Mouse (Mus musculus) neural tube, embryonic 13.5 days (tissue): ENCODE data around the gene Bex4. TPM values are rescaled to one million over a fixed set of nuclear protein-coding genes. Genes with fewer than 3 reads are reported as not detected.

Source experiments
- microRNA-seq: library from miRNA; unstranded; fragments of <30 nt; microRNA quantifications from one replicate; pipeline ENCODE4, GENCODE M21; 2016
- polyA plus RNA-seq: library from polyadenylated mRNA; unstranded; fragments of >200 nt; fragmentation: Nextera tagmentation; extraction: Ambion mirVana; gene quantifications from 2 replicates; pipeline ENCODE4 v1.2.1, GENCODE M21; 2015

The Bex4 gene
- polyA plus RNA-seq, 1 experiment from 2014 or later, result 97.9 TPM

Small RNAs within 50 kb of the gene (microRNA-seq; reads per million reads assigned to microRNA genes)
- not detected for gene Mir6383

Other genes with a start within 250 kb of the Bex4 start
- gene Arxes2, start 145.2 kb upstream of the Bex4 start, polyA plus RNA-seq, result 222 and 228 TPM in 2 replicates
- 96.5 and 98.0 TPM in 2 replicates for gene Arxes1, start 105.6 kb upstream of the Bex4 start, polyA plus RNA-seq
- gene Bex2, start 70.8 kb upstream of the Bex4 start, polyA plus RNA-seq, result 590 and 592 TPM in 2 replicates
- gene Nxf3, start 53.7 kb upstream of the Bex4 start, polyA plus RNA-seq, result not detected in 2 replicates
- 152 and 172 TPM in 2 replicates for gene Tceal8, start 33.3 kb downstream of the Bex4 start, polyA plus RNA-seq
- gene Tceal5, start 64.9 kb downstream of the Bex4 start, polyA plus RNA-seq, result 20.8 and 22.7 TPM in 2 replicates
- 5.5 and 9.5 TPM in 2 replicates for gene Tceal7, start 75.8 kb downstream of the Bex4 start, polyA plus RNA-seq
- gene Bex1, start 76.5 kb downstream of the Bex4 start, polyA plus RNA-seq, result 191 and 193 TPM in 2 replicates
- gene Tceal9, start 106.1 kb downstream of the Bex4 start, polyA plus RNA-seq, result 303 and 387 TPM in 2 replicates
- 703 and 734 TPM in 2 replicates for gene Bex3, start 131.3 kb downstream of the Bex4 start, polyA plus RNA-seq